Mouse (Mus musculus) thymus, postnatal 25 days (tissue): Measurements from ENCODE around the gene Tff2.

ENCODE experiments used
- DNase-seq: peaks from one replicate; pipeline ENCODE4 v3.0.0; 2022

Gene Tff2

DNA sequence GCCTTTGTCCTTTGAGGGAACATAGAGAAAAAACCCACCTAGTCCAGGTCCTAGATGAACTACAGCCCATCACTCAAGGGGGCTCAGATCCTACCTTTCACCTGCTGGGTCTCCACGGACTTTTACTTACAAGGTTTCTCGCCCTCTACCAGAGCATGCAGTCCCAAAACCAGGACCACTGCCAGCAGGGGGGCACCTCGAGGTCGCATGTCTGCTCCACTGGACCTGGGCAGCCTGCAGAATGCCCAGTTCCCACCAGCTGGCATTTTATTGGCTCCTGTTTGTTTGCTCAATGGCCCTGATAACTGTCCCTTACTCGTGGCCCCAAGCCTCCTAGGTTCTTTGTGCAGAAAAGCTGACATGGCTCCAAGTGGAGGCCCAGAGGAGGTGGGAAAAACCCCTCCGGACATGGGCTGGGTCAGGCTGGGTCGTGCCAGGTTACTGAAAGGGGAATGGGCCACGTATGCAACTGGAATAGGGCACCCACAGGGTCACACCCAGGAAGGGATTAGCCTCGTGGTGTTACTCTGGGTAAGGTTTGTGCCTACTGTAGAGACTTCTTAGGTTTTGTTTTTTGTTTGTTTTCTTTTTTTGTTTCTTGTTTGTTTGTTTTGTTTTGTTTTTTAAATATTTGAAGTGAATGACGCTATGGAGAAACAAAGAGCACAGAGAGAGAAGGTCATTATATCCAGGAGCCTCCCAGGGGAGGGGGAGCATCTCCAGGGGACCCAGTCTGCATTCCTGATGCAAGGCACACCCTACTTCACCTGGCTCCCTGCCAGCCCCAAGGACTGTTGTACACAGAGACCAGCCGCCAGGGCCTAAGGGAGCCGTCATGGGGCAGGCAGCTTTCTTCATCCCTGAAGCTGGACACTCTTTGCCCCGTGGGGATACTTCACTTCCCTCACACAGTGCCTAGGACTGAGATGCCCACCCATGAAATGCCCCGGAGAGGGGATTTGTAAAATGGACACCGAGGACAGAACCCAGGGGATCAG is at the start of gene Tff2:
TSS of gene Tff2 (minus strand) at position 243 of the 998 bp plus-strand sequence.
- DNase-seq: no peak

DNA sequence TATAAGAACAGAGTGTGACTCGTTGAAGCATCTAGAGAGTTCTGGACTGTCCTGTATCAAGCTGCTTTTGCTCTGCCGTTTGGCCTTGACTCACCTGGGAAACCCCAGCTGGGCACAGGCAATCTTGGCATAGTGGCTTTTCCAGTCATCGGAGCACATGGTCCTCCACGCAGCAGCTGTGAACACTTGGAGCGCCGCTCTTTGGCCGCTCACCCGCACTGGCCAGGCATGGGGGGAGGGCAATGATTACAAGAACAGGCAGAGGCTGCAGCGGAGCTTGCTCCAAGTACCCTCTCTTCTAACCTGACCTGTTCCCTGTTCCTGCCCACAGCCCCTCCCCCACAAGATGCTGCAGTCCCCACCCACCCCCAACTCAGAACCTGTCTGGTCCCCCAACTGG is 49.3 kb upstream of the Tff2 start:
- DNase-seq: no peak

DNA sequence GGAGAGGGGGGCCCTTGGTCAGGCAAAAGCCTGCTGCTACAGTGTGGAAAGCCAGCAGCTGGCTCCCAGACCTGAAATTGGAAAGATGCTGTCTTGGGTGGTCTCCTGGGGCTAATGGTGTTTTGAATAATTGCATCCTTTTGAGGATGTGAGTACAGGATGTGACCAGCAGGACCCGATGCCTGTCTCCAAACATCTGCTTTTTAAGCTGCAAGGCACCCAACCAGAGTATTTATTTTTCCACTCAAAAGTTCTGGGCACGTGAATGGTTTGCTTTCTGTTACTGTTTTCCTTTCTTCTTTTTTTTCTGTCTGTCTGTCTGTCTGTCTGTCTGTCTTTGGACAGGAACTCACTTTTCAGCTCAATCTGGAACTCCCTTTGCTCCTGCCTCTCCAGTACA is 48.6 kb upstream of the Tff2 start:
- no peak for DNase-seq

DNA sequence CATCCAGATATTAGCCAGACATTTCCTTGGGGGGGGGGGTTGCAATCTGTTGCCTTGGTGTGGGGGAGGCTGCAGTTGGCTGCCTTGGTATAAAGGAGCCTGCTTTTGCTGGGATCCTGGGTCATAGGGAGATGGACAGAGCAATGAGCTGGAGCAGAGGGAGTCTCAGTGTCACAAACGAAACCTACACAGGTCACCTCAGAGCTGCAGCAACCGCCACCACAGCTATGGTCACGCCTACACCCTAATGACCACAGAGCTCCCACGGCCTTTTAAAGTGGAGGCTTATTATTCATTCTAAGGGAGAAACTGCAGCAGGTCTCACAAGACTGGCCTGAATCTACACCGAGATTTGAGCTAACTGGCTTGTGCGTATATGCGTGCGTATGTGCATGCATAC is 47.7 kb upstream of the Tff2 start:
- no peak for DNase-seq

DNA sequence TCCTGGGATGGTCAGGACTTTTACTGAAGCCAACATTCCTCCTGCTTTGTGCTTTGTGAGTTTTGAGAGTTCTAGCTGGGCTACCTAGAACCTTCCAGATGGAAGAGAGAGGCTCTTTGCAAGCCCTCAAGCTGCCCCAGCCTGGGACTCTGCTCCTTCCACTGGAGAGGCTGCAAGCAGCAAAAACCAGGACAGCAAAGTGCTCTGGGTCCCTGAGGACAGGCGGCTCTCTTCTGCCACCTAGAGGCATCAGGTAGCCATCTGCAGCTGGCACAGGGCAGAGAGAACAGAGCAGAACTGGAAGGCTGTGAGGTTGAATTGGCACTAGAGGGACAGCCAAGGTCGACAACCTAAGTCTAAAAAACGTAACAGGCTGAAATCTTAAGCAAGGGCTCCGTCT is 43.3 kb upstream of the Tff2 start:
- DNase-seq: peak; percentile 85

DNA sequence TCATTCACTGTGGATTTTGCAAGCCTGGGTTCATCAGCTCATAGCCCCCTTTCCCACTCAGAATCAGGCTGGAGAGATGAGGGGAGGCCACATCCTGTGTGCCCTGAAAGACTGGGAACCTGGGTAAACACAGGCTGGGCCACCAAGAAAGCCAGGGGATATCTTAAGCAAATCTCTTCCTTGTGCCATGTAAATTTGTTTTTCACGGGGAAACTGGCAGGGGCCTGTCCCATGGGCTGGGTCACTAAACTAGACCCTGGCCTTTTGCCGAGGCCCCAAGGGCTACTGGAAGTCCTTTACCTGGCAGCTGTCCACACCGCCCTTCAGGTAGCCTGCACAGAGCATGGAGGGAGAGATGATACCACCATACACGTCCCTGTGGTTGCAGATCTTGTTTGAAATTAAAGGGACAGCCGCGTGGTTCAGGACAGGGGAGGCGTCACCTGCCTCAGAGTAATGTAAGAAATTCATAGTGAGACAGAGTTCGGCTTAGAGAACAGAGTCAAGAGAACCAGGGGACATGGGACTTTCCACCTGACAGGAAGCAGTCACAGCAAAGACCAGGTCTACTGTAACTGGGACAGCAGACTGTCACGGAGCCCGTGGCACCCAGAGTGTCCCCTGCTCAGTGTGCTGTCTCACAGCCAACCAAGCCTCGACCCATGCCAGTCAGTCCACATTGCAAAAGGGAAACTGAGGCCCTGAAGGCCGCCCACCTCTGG is 40.3 kb upstream of the Tff2 start:
- peak; percentile 44 for DNase-seq

DNA sequence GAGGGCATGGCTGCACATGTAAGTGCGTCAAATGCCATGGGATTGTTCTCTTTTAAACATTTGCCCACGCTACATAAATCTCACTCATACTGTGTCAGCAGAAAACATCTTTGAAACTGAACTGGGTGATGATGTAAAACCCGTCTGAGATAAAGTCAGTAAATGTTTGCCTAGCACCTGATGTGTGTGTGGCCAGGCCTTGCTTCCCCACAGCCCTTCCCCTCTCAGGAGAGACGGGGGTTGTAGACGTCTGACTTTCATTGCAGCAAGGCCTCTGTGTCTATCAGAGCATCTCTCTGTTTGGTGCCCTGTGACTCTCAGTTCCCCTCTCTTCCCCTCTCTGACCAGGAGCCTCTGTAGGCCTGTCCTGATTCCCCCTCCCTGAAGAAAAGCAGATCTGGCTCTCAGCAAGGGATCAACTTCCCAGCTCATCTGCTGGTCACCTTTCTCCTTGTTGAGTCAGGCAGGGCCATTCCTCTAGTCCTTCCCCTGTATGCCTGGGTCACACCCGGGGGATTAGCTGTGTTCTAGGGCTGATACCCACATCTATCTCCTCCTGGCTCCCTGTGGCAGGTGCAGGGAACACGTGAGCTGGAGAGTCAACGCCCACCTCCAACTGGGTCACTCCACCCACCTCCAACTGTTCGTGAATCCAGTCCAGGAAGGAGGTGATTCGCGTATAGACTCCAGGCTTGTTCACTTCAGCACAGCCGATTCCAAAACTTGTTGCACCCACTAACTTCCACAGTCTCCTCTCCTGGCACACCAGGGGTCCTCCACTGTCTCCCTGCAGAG is 39.3 kb upstream of the Tff2 start:
- peak; percentile 42 for DNase-seq

DNA sequence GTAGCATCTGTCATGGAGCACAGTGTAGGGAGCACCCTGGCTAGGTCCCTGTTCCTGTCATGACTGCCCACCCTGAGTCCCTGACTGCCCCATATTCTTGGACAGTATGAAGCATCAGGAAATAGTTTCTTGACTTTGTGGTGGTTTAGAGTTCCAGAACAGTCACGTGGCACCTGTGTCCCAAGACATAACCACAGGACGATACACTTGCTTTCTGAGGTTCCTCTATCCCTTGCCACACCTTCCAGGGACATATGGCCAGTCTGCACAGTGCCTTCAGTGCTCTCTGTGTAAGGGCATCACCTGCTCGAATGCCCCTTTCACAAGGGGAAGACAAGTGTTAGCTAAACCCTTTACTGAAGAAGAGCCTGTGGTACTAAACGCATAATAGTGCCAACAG is 37.4 kb upstream of the Tff2 start:
- no peak for DNase-seq

DNA sequence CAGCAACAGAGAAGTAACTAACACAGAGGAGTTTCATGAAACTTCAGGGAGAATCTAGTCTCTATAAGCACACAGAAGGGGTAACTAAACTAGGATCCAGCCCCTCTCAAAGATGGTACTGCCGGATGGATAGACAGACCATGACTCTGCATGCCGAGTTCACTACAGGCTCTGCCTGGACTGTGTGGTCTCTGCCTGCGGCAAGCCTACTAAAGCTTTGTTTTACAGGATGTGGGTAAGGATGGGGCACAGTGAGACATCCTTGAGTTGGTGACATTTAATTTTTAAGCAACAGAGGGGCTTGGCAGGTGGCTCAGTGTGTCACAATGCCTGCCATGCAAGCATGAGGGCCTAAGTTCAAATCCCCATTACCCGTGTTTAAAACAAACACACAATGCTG is 32.2 kb upstream of the Tff2 start:
- DNase-seq: peak; percentile 63

DNA sequence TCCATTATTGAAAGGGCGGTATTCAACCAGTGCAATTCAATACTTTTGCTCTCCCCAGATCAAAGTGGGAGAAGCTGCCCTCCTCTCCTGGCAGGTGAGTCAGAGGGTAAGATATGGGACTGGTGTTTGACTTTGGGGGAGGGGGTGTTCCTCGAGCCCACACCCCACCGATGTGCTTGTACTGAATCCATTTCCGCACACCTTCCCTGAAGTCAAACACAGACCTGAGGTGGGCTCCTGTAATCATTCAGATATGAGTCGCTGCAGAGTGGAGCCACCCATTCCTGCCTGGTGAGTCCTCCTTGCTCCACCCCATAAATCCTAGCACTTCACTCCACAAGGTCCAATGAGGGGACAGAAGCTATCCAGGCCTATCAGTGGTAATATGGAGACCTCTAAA is 25.7 kb upstream of the Tff2 start:
- DNase-seq: no peak

DNA sequence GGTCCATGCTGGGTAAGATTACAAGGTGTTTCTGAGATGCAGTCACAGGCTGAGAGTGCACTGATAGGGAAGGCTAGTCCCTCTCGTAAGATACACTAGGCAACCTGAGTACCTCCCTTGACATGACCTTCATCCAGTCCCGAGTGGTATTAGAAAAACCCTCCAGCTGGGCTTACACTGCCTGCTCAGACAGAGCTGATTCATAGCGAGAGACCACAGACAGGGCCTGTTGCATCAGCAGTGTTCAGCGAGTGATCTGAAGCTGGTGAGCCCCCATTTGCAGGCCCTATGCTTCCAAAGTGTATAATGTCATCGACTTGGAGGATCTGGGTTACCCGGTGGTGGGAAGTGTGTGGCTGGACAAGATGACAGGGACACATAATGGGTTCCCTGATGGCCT is 21.0 kb upstream of the Tff2 start, which contains the start of gene Tff1:
TSS of gene Tff1 (minus strand) at position 151 of the 400 bp plus-strand sequence.
- DNase-seq: no peak

DNA sequence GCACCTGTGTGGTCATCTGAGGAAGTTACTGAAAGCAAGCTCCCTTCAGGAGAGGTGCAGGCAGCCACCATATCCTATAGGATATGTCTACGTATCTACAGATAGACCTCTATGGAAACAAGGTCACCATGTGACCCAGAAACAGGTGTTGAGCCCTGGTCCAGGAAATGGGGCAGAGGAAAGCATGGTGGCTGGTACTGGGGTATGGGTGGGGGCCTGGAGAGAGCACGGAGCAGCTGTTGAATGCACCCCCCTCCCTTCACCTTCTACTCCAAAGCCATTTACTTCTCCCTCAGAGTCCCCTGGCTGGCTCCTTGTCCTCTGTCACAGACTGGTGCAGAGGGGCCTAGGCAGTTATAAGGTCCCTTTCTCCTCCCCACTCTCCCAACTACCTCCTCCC is 19.7 kb upstream of the Tff2 start:
- peak; percentile 75 for DNase-seq

DNA sequence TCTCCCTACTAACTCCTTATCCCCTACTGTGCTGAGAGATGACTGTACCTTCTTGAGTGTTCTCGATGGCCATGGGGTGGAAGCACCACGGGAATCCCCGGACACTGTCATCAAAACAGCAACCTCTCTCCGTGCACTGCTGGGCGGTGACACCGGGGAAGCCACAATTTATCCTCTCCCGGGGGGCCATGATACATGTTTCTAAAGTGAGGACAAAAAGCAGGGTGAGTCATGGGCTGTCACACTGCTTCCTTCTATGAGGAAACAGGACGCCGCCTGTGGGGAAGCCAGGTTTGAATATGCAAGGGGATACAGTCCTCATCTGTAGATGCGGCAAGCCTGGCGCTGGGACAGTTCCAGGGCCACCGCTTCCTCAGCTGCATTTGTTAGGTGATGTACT is 18.5 kb upstream of the Tff2 start:
- no peak for DNase-seq

DNA sequence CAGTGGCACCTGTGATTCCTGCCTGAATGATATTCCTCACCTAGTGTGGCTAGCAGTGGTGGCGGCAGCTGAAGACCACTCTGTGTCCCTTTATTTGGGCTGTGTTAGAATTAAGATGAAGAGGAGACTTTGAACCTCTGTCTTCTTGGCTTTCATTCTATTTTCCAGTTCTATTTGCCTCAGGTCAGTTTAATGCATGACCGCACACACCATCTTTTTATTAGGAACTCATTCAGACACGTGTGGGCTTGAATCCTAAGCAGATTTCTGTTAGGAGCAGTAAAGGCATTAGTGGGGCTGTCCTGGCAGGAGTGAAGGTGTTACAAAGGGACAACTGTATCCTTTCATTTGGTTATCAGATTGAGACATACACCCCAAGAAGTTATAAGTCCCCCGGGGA is 16.2 kb upstream of the Tff2 start:
- DNase-seq: no peak

DNA sequence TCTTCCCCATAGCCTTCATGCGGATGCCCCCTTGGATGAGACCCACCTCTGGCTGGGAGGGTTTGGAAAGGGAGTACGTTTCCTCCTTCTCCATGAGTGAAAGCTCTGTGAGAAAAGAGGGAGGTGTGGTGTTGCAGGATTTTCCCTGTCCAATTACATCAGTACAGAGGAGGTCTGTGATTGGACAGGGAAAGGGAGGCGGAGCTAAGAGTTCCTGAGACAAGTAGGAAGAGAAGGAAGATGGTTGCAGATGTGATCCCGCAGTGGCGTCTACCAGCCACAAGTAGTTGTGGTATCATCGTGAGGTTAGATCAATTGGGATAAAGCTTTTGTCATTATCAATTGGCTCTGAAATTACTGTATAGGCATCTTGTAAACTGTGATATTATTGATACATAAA is 13.8 kb upstream of the Tff2 start:
- DNase-seq: no peak

DNA sequence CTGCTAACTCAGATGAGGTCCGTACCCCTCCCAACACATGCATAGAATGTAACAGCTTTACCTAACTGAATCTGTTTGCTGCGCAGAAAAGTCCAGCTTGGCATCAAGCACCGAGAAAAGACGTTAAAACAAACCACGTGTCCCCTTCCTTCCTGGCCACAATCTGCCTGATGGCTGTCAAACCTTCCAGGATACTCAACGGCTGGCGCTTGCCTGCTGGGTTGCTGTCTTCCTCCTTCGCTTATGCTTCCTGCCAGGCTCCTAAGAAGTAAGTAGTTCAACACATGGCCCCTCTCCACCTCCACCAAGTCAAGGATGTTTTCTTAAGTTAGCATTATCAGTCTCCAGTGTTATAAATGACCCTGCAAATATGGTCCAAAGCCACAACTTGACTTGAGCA is 9.7 kb upstream of the Tff2 start:
- peak; percentile 42 for DNase-seq

DNA sequence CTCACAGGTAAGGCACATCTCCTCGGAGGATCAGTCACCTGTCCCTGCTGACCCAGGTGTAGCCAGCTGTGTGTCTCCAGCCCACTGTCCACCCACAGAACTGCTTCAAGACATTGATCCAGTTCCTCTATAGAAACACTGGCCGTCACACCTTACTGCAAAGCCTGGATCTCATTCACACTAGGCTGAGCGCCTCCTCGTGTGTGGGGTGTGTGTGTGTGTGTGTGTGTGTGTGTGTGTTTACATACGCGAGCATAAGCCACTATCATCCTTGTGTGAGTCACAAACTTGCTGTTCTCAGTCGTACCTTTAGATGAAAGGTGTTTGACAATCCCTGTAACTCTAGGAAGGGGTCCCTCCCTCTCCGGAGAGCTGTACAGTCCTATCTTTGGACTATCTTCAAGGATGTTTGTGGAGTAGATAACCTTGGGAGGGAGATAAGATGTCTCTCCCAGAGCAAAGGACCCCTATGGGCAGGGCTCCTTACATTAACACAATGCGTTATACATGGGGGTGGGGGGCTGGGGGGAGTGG is 9.0 kb upstream of the Tff2 start:
- no peak for DNase-seq

DNA sequence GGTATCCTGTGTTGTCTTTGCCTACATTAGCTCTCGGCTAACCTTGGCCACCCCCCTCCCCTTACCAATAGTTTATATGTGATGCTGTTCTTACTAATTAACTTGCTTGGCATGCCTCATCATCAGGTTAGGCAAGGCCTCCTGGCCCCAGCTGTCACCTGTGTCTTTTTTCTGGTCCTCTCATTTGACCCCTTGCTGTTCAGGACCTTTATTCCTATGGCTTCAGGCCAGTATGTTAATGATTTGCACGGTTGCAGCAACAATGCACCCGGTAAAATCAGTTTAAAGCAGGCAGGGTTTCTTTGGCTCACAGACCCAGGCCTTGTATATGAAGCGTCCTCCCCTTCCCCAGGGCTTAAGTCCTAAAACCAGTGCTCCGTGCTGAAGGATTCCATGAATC is 8.4 kb upstream of the Tff2 start:
- DNase-seq: no peak

DNA sequence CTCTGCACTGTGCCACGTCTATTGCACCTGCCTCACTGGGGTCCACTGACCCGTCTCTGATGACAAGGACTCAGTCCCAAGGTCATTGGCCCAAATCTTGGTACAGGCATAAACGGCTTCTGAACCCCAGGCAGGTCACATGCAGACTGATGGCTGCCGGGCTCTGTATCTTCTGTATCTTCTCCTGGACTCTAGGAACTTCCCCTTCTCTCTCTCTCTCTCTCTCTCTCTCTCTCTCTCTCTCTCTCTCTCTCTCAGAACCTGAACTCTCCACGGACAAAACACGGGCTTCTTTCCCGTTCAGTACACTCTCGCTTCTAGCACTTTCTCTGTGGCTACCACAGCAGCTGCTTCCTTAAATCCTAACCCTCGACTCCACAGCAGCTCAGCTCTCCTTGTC is 1.9 kb upstream of the Tff2 start:
- no peak for DNase-seq

DNA sequence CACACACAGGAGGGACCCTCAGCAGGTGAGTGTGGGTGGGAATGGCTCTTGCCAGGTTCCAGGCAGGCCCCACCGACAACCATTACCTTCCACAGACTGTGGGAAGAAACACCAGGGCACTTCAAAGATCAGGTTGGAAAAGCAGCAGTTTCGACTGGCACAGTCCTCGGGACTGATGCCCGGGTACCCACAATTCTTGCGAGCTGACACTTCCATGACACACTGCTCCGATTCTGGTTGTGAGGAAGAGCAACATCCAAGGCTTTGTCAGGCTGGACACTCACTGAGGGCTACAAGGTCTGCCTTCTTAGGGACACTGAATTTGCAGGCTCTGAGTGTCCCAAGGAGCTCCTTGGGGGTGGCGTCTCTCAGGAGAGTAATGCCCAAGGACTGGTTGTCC is 2.0 kb downstream of the Tff2 start:
- no peak for DNase-seq

DNA sequence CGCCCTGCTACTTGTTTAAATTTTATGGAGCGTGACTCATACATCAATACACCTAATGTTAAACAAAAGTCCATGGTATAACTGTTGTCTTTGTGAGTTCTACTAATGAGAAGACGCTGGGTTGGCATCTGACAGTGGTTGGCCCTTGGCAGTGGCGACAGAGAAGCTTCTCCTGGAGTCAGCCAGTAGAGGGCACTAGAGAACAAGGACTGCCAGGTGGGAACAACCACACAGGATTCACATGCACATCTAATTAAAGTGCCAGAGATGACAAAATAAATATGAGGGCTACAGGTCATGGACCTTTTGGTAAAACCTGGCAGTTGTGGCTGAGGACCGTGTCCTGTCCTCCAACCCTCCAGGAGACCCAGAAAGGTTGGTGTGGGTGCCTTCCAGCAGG is 5.7 kb downstream of the Tff2 start:
- DNase-seq: peak; percentile 81

DNA sequence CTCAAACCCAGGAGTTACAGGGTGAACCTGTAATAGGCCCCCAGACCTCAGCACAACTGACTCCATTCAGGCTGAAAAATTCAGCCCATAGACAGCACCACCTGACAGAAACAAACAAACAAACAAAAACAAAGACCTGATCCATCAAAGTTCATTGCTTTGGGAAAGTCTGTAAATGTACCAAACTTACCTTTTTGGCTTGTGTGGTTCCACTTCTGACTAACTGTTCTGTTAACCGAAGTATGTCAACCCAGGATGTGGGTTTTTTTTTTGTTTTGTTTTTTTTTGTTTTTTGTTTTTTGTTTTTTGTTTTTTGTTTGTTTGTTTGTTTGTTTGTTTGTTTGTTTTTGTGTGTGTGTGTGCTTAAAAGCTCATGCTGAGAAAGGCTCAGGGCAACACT is 7.3 kb downstream of the Tff2 start:
- no peak for DNase-seq

DNA sequence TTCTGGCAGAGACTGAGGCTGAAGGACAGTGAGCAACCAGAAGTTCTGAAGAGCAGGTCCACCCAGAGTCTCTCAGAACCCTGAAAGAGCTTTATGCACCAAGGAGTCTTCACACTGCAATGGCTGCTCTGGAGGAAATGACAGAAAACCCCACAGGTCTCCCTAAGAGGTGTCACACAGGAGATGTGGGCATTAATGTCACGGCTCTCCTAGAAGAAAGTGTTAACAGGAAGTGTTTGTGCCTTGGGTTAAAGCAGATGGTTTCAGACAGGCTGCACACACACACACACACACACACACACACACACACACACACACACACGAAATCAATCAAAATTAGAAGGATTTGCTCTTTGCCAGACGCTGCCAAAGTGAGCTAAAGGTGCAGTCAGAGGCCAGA is 7.8 kb downstream of the Tff2 start:
- peak; percentile 30 for DNase-seq
